Mouse (Mus musculus): Measurements from ENCODE around the gene Abhd4. TPM values are rescaled to one million over a fixed set of nuclear protein-coding genes. Genes with fewer than 3 reads are reported as not detected.
A peak's percentile ranks its signal among the peaks of the same experiment; 100 is the strongest.

The Abhd4 gene
- total and polyA plus RNA-seq, 2 experiments from 2014 or later, result 69.7 to 75.1 TPM

DNA sequence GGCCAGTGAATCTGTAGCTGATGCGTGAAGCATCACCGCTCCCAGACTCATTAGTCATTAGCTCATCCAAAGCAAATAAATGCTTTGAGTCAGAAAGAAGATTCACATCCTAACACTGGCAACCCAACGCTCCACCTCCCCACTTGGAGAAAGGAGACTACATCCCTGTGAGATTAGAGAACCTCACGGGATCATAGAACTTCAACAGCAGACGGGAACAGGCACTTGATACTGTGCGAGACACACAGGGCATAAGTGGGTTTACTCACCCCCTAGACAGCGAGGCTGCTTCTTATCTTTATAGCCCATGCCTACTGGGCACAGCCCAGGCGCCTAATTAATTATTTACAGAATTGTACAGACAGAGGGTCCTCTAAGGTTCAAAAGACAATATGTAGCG lies 21.8 kb upstream of the Abhd4 start:
- H3K9me3 ChIP-seq (ENCODE audit: low read length), result no peaks in the 10 kb centered on the region
- WGBS, result 37% methylated on average over 9 of the region's 9 CpGs
- ATAC-seq (no peak), DNase-seq (no peak)
- H3K4me1 ChIP-seq (ENCODE audit: insufficient read depth), result peaks cover 13% of the 10 kb centered on the region
- H3K9ac ChIP-seq, result no peak overlapping the region
- no peak for TF ChIP-seq CTCF (IDR thresholded peaks at IDR 0.05; ENCODE audit: low read depth)
- no peak overlapping the region for H3K4me2 ChIP-seq (ENCODE audit: low read depth)
- H3K27ac ChIP-seq (ENCODE audit: low read depth, low read length), result no peak overlapping the region
- H3K27me3 ChIP-seq (ENCODE audit: insufficient read depth, low read length), result no peaks in the 10 kb centered on the region
- no peak overlapping the region for H3K4me3 ChIP-seq (ENCODE audit: low read depth, low read length)
- H3K36me3 ChIP-seq (ENCODE audit: insufficient read depth), result peaks cover 14% of the 10 kb centered on the region

DNA sequence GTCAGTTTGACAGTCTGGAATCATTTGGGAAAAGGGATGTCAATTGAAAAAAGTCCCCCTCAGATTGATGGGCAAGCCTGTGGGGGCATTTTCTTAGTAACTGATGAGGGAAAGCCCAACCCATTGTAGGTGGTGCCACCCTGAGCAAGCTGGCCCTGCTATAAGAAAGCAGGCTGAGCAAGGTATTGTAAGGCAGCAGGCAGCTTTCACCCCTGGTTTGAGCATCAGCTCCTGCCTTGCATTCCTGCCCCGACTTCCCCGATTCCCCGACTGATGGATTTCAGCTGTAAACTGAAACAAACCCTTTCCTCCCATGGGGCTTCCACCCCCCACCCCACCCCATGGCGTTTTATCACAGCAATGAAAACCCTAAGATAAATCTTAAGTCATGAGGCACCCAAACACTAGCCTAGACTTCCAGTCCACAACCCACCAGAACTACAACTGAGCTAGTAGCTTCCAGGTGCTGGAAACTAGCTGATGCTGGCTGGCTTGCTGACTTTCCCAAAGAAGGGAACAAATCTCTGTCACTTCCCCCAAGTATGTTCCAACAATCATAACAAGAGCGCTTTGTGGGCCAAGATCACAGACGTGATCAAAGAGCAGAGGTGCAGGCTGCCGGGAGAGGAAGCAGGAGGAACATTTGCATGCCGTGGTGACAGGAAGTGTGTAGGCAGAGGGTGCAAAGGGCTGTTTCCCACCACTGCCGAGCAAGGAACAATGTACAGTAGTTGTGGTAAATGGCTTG lies 21.0 kb upstream of the Abhd4 start:
- H3K4me3 ChIP-seq (ENCODE audit: low read depth, low read length), result no peak overlapping the region
- 51% methylated on average over 9 of the region's 9 CpGs for WGBS
- no peak overlapping the region for H3K4me2 ChIP-seq (ENCODE audit: low read depth)
- H3K9me3 ChIP-seq (ENCODE audit: low read length), result no peaks in the 10 kb centered on the region
- DNase-seq, result no peak
- TF ChIP-seq CTCF (IDR thresholded peaks at IDR 0.05; ENCODE audit: low read depth), result no peak
- no peak for ATAC-seq
- no peak overlapping the region for H3K9ac ChIP-seq
- peaks cover 13% of the 10 kb centered on the region for H3K4me1 ChIP-seq (ENCODE audit: insufficient read depth)
- H3K27ac ChIP-seq (ENCODE audit: low read depth, low read length), result 0 out of 2 replicates have a peak overlapping the region, but pooled peaks have one; percentile 29
- no peaks in the 10 kb centered on the region for H3K27me3 ChIP-seq (ENCODE audit: insufficient read depth, low read length)
- H3K36me3 ChIP-seq (ENCODE audit: insufficient read depth), result peaks cover 14% of the 10 kb centered on the region

DNA sequence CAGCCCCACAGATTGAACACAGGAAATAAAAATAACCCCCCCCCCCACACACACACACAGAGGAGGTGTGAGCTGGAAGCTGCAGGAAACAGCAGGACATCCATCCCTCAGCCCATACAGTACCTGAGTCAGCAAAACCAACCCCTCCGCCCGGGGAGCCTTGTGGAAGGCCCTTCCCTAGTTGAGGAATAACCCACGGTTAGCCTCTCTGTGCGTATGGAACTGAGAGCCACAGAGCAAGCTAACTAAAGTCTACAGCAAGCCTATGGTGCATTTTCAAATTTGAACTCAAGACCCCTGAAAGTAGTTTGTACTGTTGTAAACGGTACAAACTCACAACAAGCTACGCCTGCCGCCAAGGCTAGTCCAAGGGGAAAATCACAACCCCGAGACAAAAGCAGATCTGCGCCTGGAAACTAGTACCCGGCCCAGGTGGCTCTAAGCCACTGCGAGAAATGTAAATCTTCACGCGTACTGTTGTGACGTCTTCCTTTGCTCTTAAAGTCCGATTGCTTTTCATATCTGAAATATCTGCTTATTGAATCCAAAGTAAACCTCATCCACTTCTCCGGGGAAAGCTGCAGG lies 20.3 kb upstream of the Abhd4 start:
- H3K4me3 ChIP-seq (ENCODE audit: low read depth, low read length), result no peak overlapping the region
- peaks cover 14% of the 10 kb centered on the region for H3K36me3 ChIP-seq (ENCODE audit: insufficient read depth)
- no peaks in the 10 kb centered on the region for H3K27me3 ChIP-seq (ENCODE audit: insufficient read depth, low read length)
- 78% methylated on average over 16 of the region's 16 CpGs for WGBS
- TF ChIP-seq CTCF (IDR thresholded peaks at IDR 0.05; ENCODE audit: low read depth), result no peak
- no peak overlapping the region for H3K9ac ChIP-seq
- DNase-seq (no peak), ATAC-seq (no peak)
- H3K4me2 ChIP-seq (ENCODE audit: low read depth), result no peak overlapping the region
- H3K9me3 ChIP-seq (ENCODE audit: low read length), result no peaks in the 10 kb centered on the region
- peak overlapping the region; percentile 5; the same call in 1 of the 2 replicates for H3K27ac ChIP-seq (ENCODE audit: low read depth, low read length)
- H3K4me1 ChIP-seq (ENCODE audit: insufficient read depth), result peaks cover 8% of the 10 kb centered on the region; the same call in 1 of the 2 replicates

DNA sequence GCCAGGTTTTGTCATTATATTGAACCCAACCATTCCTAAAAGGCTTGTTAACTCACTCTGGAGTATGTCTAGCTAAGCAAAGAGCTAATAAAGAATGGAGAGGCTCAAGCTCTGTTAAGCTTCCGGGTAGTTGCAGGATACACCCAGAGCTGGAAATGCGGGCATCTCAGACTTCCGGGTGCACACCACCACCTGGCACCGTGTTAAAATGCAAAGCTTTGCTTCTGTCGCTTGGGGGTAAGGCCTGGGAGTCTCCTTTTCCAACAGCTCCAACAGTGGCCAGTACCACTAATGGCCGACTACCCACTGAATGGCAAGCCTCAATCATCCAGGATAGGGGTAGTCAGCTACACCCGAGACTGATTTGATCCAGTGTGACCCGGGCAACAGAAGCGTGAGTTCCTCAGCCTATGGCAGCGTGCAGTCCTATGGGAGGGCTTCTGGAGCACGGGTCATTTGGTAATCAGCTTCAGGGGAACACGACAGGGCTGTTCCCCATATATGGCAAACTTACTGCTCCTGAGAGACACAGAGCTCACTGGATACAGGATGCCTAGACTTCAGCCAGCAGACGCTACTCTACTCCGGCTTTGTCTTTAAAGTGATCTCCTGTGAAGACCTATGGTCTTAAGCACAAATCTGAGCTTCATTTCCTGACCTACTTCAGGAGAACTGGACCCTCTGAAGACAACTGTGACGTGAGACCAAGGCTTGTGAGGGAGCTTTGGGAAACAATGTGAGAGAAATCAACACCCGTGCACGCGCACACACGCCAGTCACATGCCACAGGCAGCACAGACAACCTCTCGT lies 19.6 kb upstream of the Abhd4 start:
- 81% methylated on average over 20 of the region's 20 CpGs for WGBS
- Histone ChIP-seq H3K36me3 (ENCODE audit: insufficient read depth) (peaks cover 14% of the 10 kb centered on the region), H3K4me3 (ENCODE audit: low read depth, low read length) (no peak overlapping the region), H3K9ac (no peak overlapping the region), H3K27me3 (ENCODE audit: insufficient read depth, low read length) (no peaks in the 10 kb centered on the region), H3K9me3 (ENCODE audit: low read length) (no peaks in the 10 kb centered on the region), H3K4me1 (ENCODE audit: insufficient read depth) (no peaks in the 10 kb centered on the region), H3K4me2 (ENCODE audit: low read depth) (no peak overlapping the region), H3K27ac (ENCODE audit: low read depth, low read length) (no peak overlapping the region)
- DNase-seq (no peak), ATAC-seq (no peak)
- no peak for TF ChIP-seq CTCF (IDR thresholded peaks at IDR 0.05; ENCODE audit: low read depth)

DNA sequence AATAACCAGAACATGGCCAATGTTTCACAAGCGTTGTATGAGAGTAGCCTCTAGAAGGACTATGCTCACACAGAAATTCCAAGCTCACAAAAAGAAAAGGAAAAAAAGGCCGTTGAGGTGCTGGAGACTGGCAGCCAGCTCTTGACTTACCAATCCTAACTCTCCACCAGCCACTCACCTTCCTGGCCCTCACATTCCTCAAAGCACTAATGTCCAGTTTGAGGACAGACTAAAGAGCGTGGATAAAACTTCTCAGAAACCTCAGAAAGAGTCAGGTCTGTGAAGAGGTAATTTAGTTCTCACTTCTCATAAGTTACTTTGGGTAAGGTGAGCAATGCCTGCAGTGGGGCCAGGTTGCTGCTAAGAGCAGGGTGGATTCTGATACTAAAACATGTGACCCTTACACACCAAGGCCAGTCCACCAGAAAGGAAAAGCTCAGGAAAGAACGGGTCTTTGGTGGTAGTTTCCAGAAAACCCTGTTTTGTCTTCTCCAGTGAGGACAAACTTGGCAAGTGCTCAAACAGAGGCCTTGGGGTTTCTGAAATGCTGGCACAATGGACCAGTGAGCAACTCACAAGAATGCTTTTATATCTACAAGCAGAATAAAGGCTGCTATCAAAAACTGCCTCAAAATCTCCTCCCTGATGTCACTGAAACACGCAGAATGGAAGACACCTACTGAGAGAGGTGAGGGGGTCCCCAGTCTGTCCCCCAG lies 18.0 kb upstream of the Abhd4 start:
- 65% methylated on average over 5 of the region's 5 CpGs for WGBS
- Histone ChIP-seq H3K27me3 (ENCODE audit: insufficient read depth, low read length) (no peaks in the 10 kb centered on the region), H3K9ac (no peak overlapping the region), H3K27ac (ENCODE audit: low read depth, low read length) (no peak overlapping the region), H3K36me3 (ENCODE audit: insufficient read depth) (peaks cover 16% of the 10 kb centered on the region), H3K4me1 (ENCODE audit: insufficient read depth) (no peaks in the 10 kb centered on the region), H3K4me2 (ENCODE audit: low read depth) (no peak overlapping the region), H3K4me3 (ENCODE audit: low read depth, low read length) (no peak overlapping the region), H3K9me3 (ENCODE audit: low read length) (no peaks in the 10 kb centered on the region)
- no peak for DNase-seq
- TF ChIP-seq CTCF (IDR thresholded peaks at IDR 0.05; ENCODE audit: low read depth), result no peak
- ATAC-seq, result no peak

DNA sequence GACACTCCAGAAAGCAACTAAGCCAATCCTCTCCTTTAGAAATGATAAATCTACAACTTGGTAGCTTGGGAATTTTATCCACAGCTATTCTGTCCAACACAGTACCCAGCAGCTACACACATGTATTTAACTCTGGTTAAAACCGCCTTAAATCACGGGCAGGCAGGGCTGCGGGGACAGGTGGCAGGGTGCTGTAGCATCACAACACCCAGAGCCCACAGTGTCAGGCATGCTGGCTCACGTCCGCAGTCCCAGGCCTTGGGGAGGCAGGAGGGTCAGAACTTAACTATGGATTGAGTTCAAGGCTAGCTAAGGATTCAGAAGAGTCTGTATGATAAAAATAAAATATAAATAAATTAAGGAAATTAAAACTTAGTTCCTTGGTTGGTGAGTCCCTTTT lies 17.1 kb upstream of the Abhd4 start:
- no peak overlapping the region for H3K9ac ChIP-seq
- WGBS, result 90% methylated on average over 5 of the region's 5 CpGs
- no peak for TF ChIP-seq CTCF (IDR thresholded peaks at IDR 0.05; ENCODE audit: low read depth)
- no peaks in the 10 kb centered on the region for H3K4me1 ChIP-seq (ENCODE audit: insufficient read depth)
- no peak for ATAC-seq
- H3K4me3 ChIP-seq (ENCODE audit: low read depth, low read length), result no peak overlapping the region
- H3K4me2 ChIP-seq (ENCODE audit: low read depth), result no peak overlapping the region
- H3K9me3 ChIP-seq (ENCODE audit: low read length), result no peaks in the 10 kb centered on the region
- H3K27me3 ChIP-seq (ENCODE audit: insufficient read depth, low read length), result no peaks in the 10 kb centered on the region
- no peak overlapping the region for H3K27ac ChIP-seq (ENCODE audit: low read depth, low read length)
- H3K36me3 ChIP-seq (ENCODE audit: insufficient read depth), result peaks cover 25% of the 10 kb centered on the region
- no peak for DNase-seq

Measured in forebrain, postnatal 0 days (tissue).